Comparison of ENCODE assay signal across 24 mouse cellular contexts in genomic region chr10:40065357-40065756, GRCm38 (mm10). TPM values are rescaled to one million over a fixed set of nuclear protein-coding genes. Genes with fewer than 3 reads are reported as not detected.
A peak's percentile ranks its signal among the peaks of the same experiment; 100 is the strongest.
DNase-seq lines count a peak whose midpoint lies in the region; ATAC-seq and TF ChIP-seq lines count a peak whose summit lies in the region.
"Had no signal": no experiment of that assay in that cellular context is flagged by ENCODE, and none has a peak within 500 bp of the region (broad histone marks: within the 10 kb centered on the region; RNA-seq: fewer than 3 reads in every experiment).

No protein-coding gene starts in this region.

- WGBS in forebrain, embryonic 10.5 days = 11% methylated on average over 3 of the region's 3 CpGs
- 15% methylated on average over 3 of the region's 3 CpGs for WGBS in forebrain, embryonic 15.5 days
- WGBS in hindbrain, embryonic 13.5 days = 38% methylated on average over 3 of the region's 3 CpGs
- WGBS in hindbrain, embryonic 16.5 days = 41% methylated on average over 3 of the region's 3 CpGs
- 23% methylated on average over 3 of the region's 3 CpGs for WGBS in limb, embryonic 14.5 days

- TF ChIP-seq CTCF in brain, embryonic 14.5 days (IDR thresholded peaks at IDR 0.05; ENCODE audit: borderline replicate concordance, extremely low read depth, insufficient read depth, insufficient read length) = no peak

- no peaks in the 10 kb centered on the region for H3K9me3 ChIP-seq in forebrain, embryonic 10.5 days
- H3K9me3 ChIP-seq in forebrain, embryonic 15.5 days = no peaks in the 10 kb centered on the region
- H3K9me3 ChIP-seq in hindbrain, embryonic 13.5 days = no peaks in the 10 kb centered on the region
- H3K9me3 ChIP-seq in hindbrain, embryonic 16.5 days (ENCODE audit: control insufficient read depth, low read length) = no peaks in the 10 kb centered on the region
- no peaks in the 10 kb centered on the region for H3K9me3 ChIP-seq in limb, embryonic 14.5 days (ENCODE audit: control insufficient read depth, low read length)
- H3K9me3 ChIP-seq: heart, embryonic 10.5 days; kidney, embryonic 15.5 days; neural tube, embryonic 15.5 days had no signal

- ATAC-seq in forebrain, embryonic 15.5 days (replicated peaks) = no peak
- ATAC-seq in hindbrain, embryonic 13.5 days (ENCODE audit: low FRiP score) = no peak
- no peak for ATAC-seq in hindbrain, embryonic 16.5 days
- no peak for ATAC-seq in limb, embryonic 14.5 days (ENCODE audit: low FRiP score, low read depth)
- ATAC-seq: activated CD4-positive, CD25-positive, alpha-beta regulatory T cell, adult 4 months; intestine, embryonic 16.5 days had no signal

- H3K4me2 ChIP-seq in forebrain, embryonic 15.5 days (replicated peaks) = no peak overlapping the region
- no peak overlapping the region for H3K4me2 ChIP-seq in hindbrain, embryonic 13.5 days
- H3K4me2 ChIP-seq in hindbrain, embryonic 16.5 days (ENCODE audit: low read length) = no peak overlapping the region
- H3K4me2 ChIP-seq in limb, embryonic 14.5 days (replicated peaks; ENCODE audit: low read depth, low read length, severe bottlenecking) = no peak overlapping the region
- H3K4me2 ChIP-seq: kidney, embryonic 15.5 days; liver, embryonic 11.5 days; neural tube, embryonic 15.5 days had no signal

- TF ChIP-seq POLR2A in brain, embryonic 14.5 days (IDR thresholded peaks at IDR 0.05; ENCODE audit: borderline replicate concordance, extremely low read depth, insufficient read depth, insufficient read length, poor library complexity, severe bottlenecking) = no peak
- no peak for TF ChIP-seq POLR2A in limb, embryonic 14.5 days (IDR thresholded peaks at IDR 0.05; ENCODE audit: borderline replicate concordance, extremely low read depth, insufficient read depth, insufficient read length)

- H3K27ac ChIP-seq in forebrain, embryonic 10.5 days = peak overlapping the region; percentile 72
- no peak overlapping the region for H3K27ac ChIP-seq in forebrain, embryonic 15.5 days (replicated peaks)
- H3K27ac ChIP-seq in hindbrain, embryonic 13.5 days = peak overlapping the region; percentile 30; the same call in 1 of the 2 replicates
- no peak overlapping the region for H3K27ac ChIP-seq in hindbrain, embryonic 16.5 days (ENCODE audit: low read depth, low read length)
- peak overlapping the region; percentile 2; the same call in 1 of the 2 replicates for H3K27ac ChIP-seq in limb, embryonic 14.5 days (replicated peaks; ENCODE audit: low read depth, low read length)
- H3K27ac ChIP-seq: heart, embryonic 10.5 days; neural tube, embryonic 15.5 days had no signal

- no peak for DNase-seq in forebrain, embryonic 10.5 days (ENCODE audit: extremely low spot score, low spot score)
- DNase-seq in brain, embryonic 14.5 days (ENCODE audit: low read depth) = peak; percentile 22
- DNase-seq in limb, embryonic 14.5 days (ENCODE audit: low spot score) = no peak
- DNase-seq in thymus, adult 18-20 months = no peak
- DNase-seq: adrenal gland, postnatal 10 days; cerebellum, adult 2 months; cerebellum, postnatal 36 days; embryo, embryonic 11 days; kidney, postnatal 36 days; layer of hippocampus, postnatal 36 days; lung, adult 18-20 months; right cerebral cortex, adult 18-20 months; right cerebral cortex, postnatal 4 days; thymus, postnatal 25 days had no signal

- H3K4me1 ChIP-seq in forebrain, embryonic 10.5 days = peaks cover 60% of the 10 kb centered on the region
- no peaks in the 10 kb centered on the region for H3K4me1 ChIP-seq in forebrain, embryonic 15.5 days
- H3K4me1 ChIP-seq in hindbrain, embryonic 13.5 days (replicated peaks) = peaks cover 4% of the 10 kb centered on the region
- H3K4me1 ChIP-seq in hindbrain, embryonic 16.5 days (ENCODE audit: control insufficient read depth, insufficient read depth, low read depth, low read length) = no peaks in the 10 kb centered on the region; the same call in none of the 2 replicates
- peaks cover 25% of the 10 kb centered on the region for H3K4me1 ChIP-seq in limb, embryonic 14.5 days (ENCODE audit: control insufficient read depth, insufficient read depth, low read length)
- H3K4me1 ChIP-seq: neural tube, embryonic 15.5 days had no signal

- no peaks in the 10 kb centered on the region for H3K27me3 ChIP-seq in forebrain, embryonic 10.5 days (ENCODE audit: poor library complexity, severe bottlenecking)
- H3K27me3 ChIP-seq in forebrain, embryonic 15.5 days = no peaks in the 10 kb centered on the region
- no peaks in the 10 kb centered on the region for H3K27me3 ChIP-seq in hindbrain, embryonic 13.5 days
- no peaks in the 10 kb centered on the region for H3K27me3 ChIP-seq in hindbrain, embryonic 16.5 days (replicated peaks; ENCODE audit: control insufficient read depth, insufficient read depth, low read length)
- H3K27me3 ChIP-seq in limb, embryonic 14.5 days (ENCODE audit: control insufficient read depth, insufficient read depth, low read length) = no peaks in the 10 kb centered on the region
- H3K27me3 ChIP-seq: kidney, embryonic 15.5 days; neural tube, embryonic 15.5 days had no signal

- no peaks in the 10 kb centered on the region for H3K36me3 ChIP-seq in forebrain, embryonic 10.5 days (replicated peaks)
- no peaks in the 10 kb centered on the region for H3K36me3 ChIP-seq in forebrain, embryonic 15.5 days
- no peaks in the 10 kb centered on the region for H3K36me3 ChIP-seq in hindbrain, embryonic 13.5 days
- no peaks in the 10 kb centered on the region for H3K36me3 ChIP-seq in hindbrain, embryonic 16.5 days (ENCODE audit: control insufficient read depth, insufficient read depth, low read length)
- H3K36me3 ChIP-seq in limb, embryonic 14.5 days (ENCODE audit: control insufficient read depth, insufficient read depth, low read length) = no peaks in the 10 kb centered on the region
- H3K36me3 ChIP-seq: heart, embryonic 10.5 days; kidney, embryonic 15.5 days; neural tube, embryonic 15.5 days had no signal

- H3K9ac ChIP-seq in forebrain, embryonic 15.5 days (replicated peaks) = no peak overlapping the region
- H3K9ac ChIP-seq in hindbrain, embryonic 13.5 days = no peak overlapping the region
- no peak overlapping the region for H3K9ac ChIP-seq in hindbrain, embryonic 16.5 days (ENCODE audit: low read depth, low read length)
- H3K9ac ChIP-seq in limb, embryonic 14.5 days (ENCODE audit: low read depth, low read length, severe bottlenecking) = no peak overlapping the region
- H3K9ac ChIP-seq: kidney, embryonic 15.5 days; neural tube, embryonic 15.5 days had no signal

- H3K4me3 ChIP-seq in forebrain, embryonic 10.5 days = no peak overlapping the region
- no peak overlapping the region for H3K4me3 ChIP-seq in forebrain, embryonic 15.5 days
- no peak overlapping the region for H3K4me3 ChIP-seq in hindbrain, embryonic 13.5 days
- no peak overlapping the region for H3K4me3 ChIP-seq in hindbrain, embryonic 16.5 days (ENCODE audit: low read length)
- H3K4me3 ChIP-seq in limb, embryonic 14.5 days (replicated peaks; ENCODE audit: low read length) = no peak overlapping the region
- H3K4me3 ChIP-seq: heart, embryonic 10.5 days; kidney, embryonic 15.5 days; neural tube, embryonic 15.5 days had no signal

RNA-seq across cellular contexts. Expression of gene Mfsd4b1, which starts 40.3 kb away (rescaled TPM):
- 0.12 TPM in 1 of 2 replicates, not detected in the other for polyA plus RNA-seq in forebrain, embryonic 10.5 days (2016; fragmentation: Nextera tagmentation; extraction: Ambion mirVana)
- 0.27 and 0.28 TPM in 2 replicates for polyA plus RNA-seq in forebrain, embryonic 15.5 days (2015; fragmentation: Nextera tagmentation; extraction: Ambion mirVana)
- polyA plus RNA-seq in hindbrain, embryonic 13.5 days (2015; fragmentation: Nextera tagmentation; extraction: Ambion mirVana) = 0.14 TPM in 2 replicates
- polyA plus RNA-seq in hindbrain, embryonic 16.5 days (2015; fragmentation: Nextera tagmentation; extraction: Ambion mirVana) = 0.46 and 0.60 TPM in 2 replicates
- 0.11 and 0.33 TPM in 2 replicates for polyA plus RNA-seq in brain, embryonic 14.5 days (2012; rRNA removed)
- polyA plus RNA-seq in limb, embryonic 14.5 days (2012; rRNA removed) = 0.16 and 0.20 TPM in 2 replicates
- polyA plus RNA-seq in limb, embryonic 14.5 days (2014; fragmentation: Nextera tagmentation; extraction: Ambion mirVana) = 0.15 and 0.17 TPM in 2 replicates
- polyA plus RNA-seq: activated CD4-positive, CD25-positive, alpha-beta regulatory T cell, adult 4 months; stomach, embryonic 14.5 days had no signal

Comparison
In these comparisons a context has a peak if more than half of its experiments do, and no peak if none do; other contexts are left out.
1. H3K27ac ChIP-seq: peak in forebrain, embryonic 10.5 days (single experiment), hindbrain, embryonic 13.5 days (single experiment) and limb, embryonic 14.5 days (single experiment); none in forebrain, embryonic 15.5 days (single experiment) and hindbrain, embryonic 16.5 days (single experiment).